Mouse (Mus musculus): ENCODE data around the gene Ctsd. TPM values are rescaled to one million over a fixed set of nuclear protein-coding genes. Genes with fewer than 3 reads are reported as not detected.
"Not testable (repeated sequence)": the region's sequence is repeated elsewhere in the genome, so short reads cannot be mapped to it uniquely, and the experiment has no call there.

Ctsd gene
- polyA plus RNA-seq, 1 experiment from 2014 or later = 145 TPM

DNA sequence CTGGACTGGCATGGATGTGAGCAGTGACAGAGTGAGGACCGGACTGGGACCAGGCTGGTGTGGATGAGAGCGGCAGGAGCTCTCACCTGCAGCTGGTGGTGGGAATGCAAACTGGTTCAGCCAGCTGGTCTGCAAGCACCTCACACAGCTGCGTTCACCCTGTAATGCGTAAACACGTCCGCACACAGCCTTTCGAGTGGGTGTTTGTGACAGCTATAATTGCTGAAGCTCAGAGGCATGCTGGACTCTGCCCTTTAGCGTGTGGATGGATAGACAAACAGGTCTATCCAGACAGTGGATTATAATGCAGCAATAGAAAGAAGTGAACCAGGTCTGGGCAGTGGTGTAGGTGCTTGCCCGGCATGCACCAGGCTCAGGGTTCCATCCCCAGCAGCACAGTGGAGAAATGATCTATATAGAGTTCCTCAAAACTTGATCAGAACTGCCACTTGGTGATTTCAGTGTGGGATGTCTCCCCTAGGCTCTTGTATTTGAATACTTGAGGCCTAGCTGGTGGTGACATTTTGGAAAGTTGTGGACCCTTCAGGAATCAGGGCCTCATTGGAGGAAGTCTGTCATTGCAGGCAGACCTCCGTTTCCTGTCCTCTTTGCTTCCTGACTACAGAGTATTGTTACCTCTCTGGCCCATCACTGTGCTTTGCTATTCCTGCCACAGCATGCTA is 46.1 kb downstream of the Ctsd start:
- no peaks in the 10 kb centered on the region for H3K36me3 ChIP-seq
- 82% methylated on average over 10 of the region's 10 CpGs for WGBS
- H3K27ac ChIP-seq (replicated peaks) = no peak overlapping the region
- H3K27me3 ChIP-seq (ENCODE audit: low read depth, poor library complexity, severe bottlenecking) = peaks cover 6% of the 10 kb centered on the region; the same call in 1 of the 2 replicates
- DNase-seq (ENCODE audit: low spot score) = no peak
- H3K4me1 ChIP-seq = 0 out of 2 replicates have a peak, but pooled peaks cover 4% of the 10 kb centered on the region
- no peak overlapping the region for H3K4me3 ChIP-seq
- no peaks in the 10 kb centered on the region for H3K9me3 ChIP-seq (replicated peaks)

DNA sequence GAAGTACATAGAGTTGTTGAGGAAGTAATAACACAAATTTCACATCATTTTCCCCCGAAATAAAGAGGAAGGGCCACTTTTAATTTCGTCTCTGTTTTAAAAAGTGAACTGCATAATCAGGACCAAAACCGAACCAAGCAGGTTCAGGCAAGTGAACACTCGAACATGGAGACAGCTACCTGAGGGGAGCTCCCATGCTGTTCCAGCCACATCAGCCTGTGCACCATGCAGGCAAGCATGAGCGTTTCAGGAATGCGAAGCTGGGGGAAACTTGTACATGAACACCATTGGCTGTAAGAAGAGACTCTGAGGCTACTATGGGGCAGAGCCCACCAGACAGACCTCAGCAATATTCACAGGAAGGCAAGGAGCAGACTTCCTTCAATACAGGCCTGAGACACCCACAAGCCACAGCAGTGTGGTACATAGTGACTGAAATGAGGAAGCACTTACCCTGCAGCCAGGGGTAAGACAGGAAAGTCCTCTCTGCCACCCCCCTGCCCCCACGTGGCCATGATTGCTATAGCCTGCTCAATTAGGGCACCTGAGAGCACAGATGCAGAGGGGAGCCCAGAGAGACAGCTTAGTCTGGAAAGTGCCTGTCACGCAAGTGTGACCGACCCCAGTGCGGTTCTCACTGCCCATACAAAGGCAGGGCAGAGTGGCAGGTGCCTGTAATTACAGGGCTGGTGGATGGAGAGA is 47.4 kb downstream of the Ctsd start:
- peaks cover 5% of the 10 kb centered on the region; the same call in 1 of the 2 replicates for H3K4me1 ChIP-seq
- no peaks in the 10 kb centered on the region for H3K36me3 ChIP-seq
- 0 out of 2 replicates have a peak overlapping the region, but pooled peaks have one; percentile 28 for H3K27ac ChIP-seq (replicated peaks)
- DNase-seq (ENCODE audit: low spot score) = no peak
- H3K27me3 ChIP-seq (ENCODE audit: low read depth, poor library complexity, severe bottlenecking) = peaks cover 6% of the 10 kb centered on the region; the same call in 1 of the 2 replicates
- H3K4me3 ChIP-seq = no peak overlapping the region
- H3K9me3 ChIP-seq (replicated peaks) = no peaks in the 10 kb centered on the region
- WGBS = 62% methylated on average over 10 of the region's 10 CpGs

DNA sequence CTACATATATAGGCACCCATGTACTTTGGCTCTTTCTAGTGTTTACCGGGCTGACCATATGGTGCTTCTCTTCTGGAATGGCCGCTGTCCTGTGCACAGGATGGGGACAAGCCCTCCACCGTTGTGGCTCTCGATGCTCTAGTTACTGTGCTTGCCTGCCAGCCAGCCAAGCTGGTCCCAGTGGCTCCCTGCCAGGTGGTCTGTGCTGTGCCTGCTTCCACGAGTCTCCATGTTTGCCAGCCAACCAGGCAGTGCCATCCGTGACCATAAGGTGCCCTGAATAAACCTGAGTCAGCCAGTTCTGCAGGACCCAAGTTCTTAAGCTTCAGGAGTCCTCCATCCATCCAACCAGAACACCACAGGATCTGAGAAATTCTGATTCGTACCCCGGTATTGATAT is 52.7 kb downstream of the Ctsd start:
- H3K36me3 ChIP-seq = no peaks in the 10 kb centered on the region
- 80% methylated on average over 8 of the region's 8 CpGs for WGBS
- no peaks in the 10 kb centered on the region for H3K9me3 ChIP-seq (replicated peaks)
- H3K4me3 ChIP-seq = no peak overlapping the region
- no peak for DNase-seq (ENCODE audit: low spot score)
- H3K4me1 ChIP-seq = peaks cover 8% of the 10 kb centered on the region
- no peaks in the 10 kb centered on the region for H3K27me3 ChIP-seq (ENCODE audit: low read depth, poor library complexity, severe bottlenecking)
- no peak overlapping the region for H3K27ac ChIP-seq (replicated peaks)

DNA sequence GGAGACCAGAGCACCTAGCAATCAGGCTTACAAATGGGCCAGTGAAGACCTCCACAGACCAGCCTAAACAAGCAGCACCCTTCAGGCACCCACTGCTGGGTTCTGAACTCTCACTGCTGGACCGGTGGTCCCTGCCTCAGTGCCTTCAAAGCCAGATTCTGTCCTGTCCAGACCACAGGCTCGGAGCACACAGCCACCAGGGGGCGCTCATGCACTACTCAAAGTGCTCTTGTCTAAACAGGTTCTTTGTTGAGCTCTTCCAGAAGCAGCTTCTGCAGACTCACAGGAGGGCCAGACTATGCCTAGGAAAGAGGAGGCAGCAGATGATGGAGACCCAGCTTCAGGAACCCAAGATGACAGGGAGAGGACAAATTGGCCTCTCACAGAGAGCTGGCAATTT is 53.6 kb downstream of the Ctsd start:
- Histone ChIP-seq H3K4me3 (no peak overlapping the region), H3K4me1 (peaks cover 15% of the 10 kb centered on the region), H3K27me3 (ENCODE audit: low read depth, poor library complexity, severe bottlenecking) (no peaks in the 10 kb centered on the region), H3K27ac (replicated peaks) (peak overlapping the region; percentile 64), H3K9me3 (replicated peaks) (no peaks in the 10 kb centered on the region), H3K36me3 (no peaks in the 10 kb centered on the region)
- DNase-seq (ENCODE audit: low spot score) = peak; percentile 90
- WGBS = 3% methylated on average over 3 of the region's 3 CpGs

DNA sequence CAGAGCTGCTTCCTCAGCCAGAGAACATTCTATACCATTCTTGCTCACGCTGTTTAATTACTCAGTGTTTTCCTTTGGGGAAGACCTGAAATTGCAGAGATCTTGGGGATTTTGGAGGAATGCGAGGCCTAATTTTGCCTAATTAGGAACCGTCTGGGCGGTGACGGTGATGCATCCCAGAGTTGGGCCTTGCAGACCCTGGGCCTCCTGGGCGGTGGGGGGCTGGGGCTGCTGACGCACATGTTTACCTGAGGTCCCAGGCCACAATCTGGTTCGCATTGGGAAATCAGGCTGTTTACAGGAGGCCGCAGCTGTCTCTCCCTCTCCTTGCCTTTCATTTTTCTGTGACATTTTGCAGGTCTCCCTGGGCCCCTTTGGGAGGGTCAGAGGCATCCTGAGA is 55.1 kb downstream of the Ctsd start:
- 73% methylated on average over 5 of the region's 9 CpGs for WGBS
- H3K36me3 ChIP-seq = not testable (repeated sequence)

DNA sequence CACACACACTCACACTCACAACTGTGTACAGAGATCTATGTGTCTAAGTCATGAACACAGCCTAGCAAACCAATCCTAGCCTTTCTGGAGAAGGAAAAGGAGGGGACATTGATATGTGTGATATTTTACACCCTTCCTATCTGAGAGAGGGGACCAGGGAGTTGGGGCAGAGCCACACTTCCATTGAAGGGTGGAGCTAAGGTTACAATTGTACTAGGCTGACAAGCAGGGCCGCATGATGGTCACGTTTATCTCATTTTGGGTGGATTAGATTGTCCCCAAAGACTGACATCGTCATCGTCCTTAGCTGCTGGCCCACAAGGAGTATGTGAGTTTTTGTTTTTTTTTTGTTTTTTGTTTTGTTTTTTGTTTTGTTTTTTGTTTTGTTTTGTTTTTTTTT is 56.6 kb downstream of the Ctsd start:
- Histone ChIP-seq H3K4me3 (no peak overlapping the region), H3K4me1 (peaks cover 27% of the 10 kb centered on the region), H3K27ac (replicated peaks) (no peak overlapping the region), H3K27me3 (ENCODE audit: low read depth, poor library complexity, severe bottlenecking) (no peaks in the 10 kb centered on the region), H3K9me3 (replicated peaks) (no peaks in the 10 kb centered on the region), H3K36me3 (no peaks in the 10 kb centered on the region)
- WGBS = 85% methylated on average over 4 of the region's 4 CpGs
- DNase-seq (ENCODE audit: low spot score) = no peak

More for the DNA sequence above, 55.1 kb downstream of the Ctsd start:
- not testable (repeated sequence) for H3K4me3 ChIP-seq; H3K27me3 ChIP-seq (ENCODE audit: low read depth, poor library complexity, severe bottlenecking); H3K27ac ChIP-seq (replicated peaks); DNase-seq (ENCODE audit: low spot score); H3K9me3 ChIP-seq (replicated peaks)
- H3K4me1 ChIP-seq = peaks cover 27% of the 10 kb centered on the region

DNA sequence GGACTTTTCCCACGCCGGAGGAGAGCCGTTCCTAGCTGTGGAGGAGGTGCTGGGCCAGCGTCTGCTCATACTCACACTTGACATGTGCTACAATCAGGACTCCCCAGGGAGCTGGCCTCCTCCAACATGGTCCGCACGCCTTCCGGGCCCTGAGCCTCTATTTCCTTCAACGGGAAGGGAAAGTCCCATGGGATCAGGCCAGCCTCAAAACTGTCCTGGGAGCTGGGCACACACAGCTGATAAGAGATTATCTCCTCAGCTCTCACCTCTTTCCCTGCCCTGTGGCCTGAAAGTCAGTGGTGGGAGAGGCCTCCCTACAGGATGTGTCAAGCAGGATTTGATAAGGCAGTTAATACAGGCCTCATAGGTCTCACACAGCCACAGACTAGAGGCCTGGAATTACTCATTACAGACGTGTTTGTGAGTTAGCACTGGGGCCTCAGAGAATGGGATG is 57.5 kb downstream of the Ctsd start:
- peaks cover 25% of the 10 kb centered on the region for H3K4me1 ChIP-seq
- H3K27me3 ChIP-seq (ENCODE audit: low read depth, poor library complexity, severe bottlenecking) = no peaks in the 10 kb centered on the region
- no peak overlapping the region for H3K4me3 ChIP-seq
- DNase-seq (ENCODE audit: low spot score) = no peak
- 79% methylated on average over 9 of the region's 9 CpGs for WGBS
- H3K9me3 ChIP-seq (replicated peaks) = no peaks in the 10 kb centered on the region
- no peaks in the 10 kb centered on the region for H3K36me3 ChIP-seq
- H3K27ac ChIP-seq (replicated peaks) = 0 out of 2 replicates have a peak overlapping the region, but pooled peaks have one; percentile 17

DNA sequence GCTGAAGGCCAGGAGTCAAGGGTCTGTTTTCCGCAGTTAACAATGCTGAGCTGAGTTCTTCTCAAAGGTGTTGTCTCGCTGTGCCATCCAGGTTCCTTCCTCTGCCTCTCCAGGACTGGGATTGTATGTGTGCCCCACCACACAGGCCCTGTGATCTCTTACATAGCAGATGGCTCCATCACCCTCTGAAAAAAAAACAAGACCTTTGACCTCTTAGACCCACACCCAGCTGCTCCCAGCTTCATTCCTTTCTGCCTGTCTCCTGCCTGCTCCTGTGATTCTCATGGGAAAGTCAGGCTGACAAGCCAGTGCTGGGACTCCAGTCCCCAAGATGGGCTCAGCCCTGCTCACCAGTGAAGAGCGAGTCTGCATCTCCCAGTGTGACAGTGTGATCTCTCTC is 59.3 kb downstream of the Ctsd start:
- Histone ChIP-seq H3K27me3 (ENCODE audit: low read depth, poor library complexity, severe bottlenecking) (no peaks in the 10 kb centered on the region), H3K4me1 (peaks cover 23% of the 10 kb centered on the region), H3K36me3 (no peaks in the 10 kb centered on the region), H3K27ac (replicated peaks) (peak overlapping the region; percentile 68), H3K9me3 (replicated peaks) (no peaks in the 10 kb centered on the region), H3K4me3 (no peak overlapping the region)
- DNase-seq (ENCODE audit: low spot score) = peak; percentile 25
- WGBS = 53% methylated on average over 3 of the region's 3 CpGs

DNA sequence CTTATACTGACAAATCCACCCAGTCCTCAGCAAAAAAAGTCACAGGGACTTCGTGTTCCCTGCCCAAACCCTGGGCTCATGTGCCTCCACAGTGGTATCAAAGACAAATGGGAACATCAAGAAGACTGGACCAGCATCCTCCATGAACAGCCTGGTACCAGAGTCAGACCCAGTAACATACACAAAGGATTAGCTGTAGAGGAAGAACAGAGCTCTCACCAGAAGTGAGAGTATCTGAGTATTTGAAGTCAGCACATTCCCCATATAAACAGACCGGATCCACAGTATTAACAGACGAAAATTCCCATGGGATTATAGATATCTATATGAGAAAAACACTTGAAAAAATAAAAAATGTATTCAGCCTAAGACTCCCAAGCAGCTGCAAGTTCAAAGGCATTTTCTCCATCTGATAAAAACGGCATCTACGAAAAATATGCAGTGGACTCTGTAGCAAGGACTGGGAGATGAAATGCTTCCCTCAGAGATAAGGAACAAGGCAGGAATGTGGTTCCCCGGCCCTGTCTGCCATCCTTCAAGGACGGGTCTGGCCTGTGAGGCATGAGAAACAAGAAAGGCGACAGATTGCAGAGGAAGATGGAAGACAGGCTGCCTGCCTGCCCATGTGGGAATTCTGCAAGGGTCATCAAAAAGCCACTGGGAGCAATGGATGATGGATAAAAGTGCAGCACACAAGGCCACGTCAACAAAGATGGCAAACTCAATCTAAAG is 61.0 kb downstream of the Ctsd start:
- 79% methylated on average over 9 of the region's 9 CpGs for WGBS
- Histone ChIP-seq H3K4me3 (no peak overlapping the region), H3K9me3 (replicated peaks) (no peaks in the 10 kb centered on the region), H3K27me3 (ENCODE audit: low read depth, poor library complexity, severe bottlenecking) (no peaks in the 10 kb centered on the region), H3K36me3 (no peaks in the 10 kb centered on the region), H3K27ac (replicated peaks) (0 out of 2 replicates have a peak overlapping the region, but pooled peaks have one; percentile 1), H3K4me1 (peaks cover 25% of the 10 kb centered on the region)
- DNase-seq (ENCODE audit: low spot score) = no peak

Other genes starting within 250 kb of the Ctsd start
- not detected in 2 replicates for gene Gm45337, start 243.4 kb downstream of the Ctsd start, polyA plus RNA-seq (2016; fragmentation: Nextera tagmentation; extraction: Ambion mirVana)
- gene Gm29735, start 230.9 kb downstream of the Ctsd start, polyA plus RNA-seq (2016; fragmentation: Nextera tagmentation; extraction: Ambion mirVana) = not detected in 2 replicates
- gene Gm4553, start 222.3 kb downstream of the Ctsd start, polyA plus RNA-seq (2016; fragmentation: Nextera tagmentation; extraction: Ambion mirVana) = not detected in 2 replicates
- not detected in 2 replicates for gene Krtap5-2, start 212.0 kb downstream of the Ctsd start, polyA plus RNA-seq (2016; fragmentation: Nextera tagmentation; extraction: Ambion mirVana)
- not detected in 2 replicates for gene Gm10153, start 197.6 kb downstream of the Ctsd start, polyA plus RNA-seq (2016; fragmentation: Nextera tagmentation; extraction: Ambion mirVana)
- gene Krtap5-3, start 186.7 kb downstream of the Ctsd start, polyA plus RNA-seq (2016; fragmentation: Nextera tagmentation; extraction: Ambion mirVana) = not detected in 2 replicates
- not detected in 2 replicates for gene Gm7579, start 176.2 kb downstream of the Ctsd start, polyA plus RNA-seq (2016; fragmentation: Nextera tagmentation; extraction: Ambion mirVana)
- gene Krtap5-5, start 158.1 kb downstream of the Ctsd start, polyA plus RNA-seq (2016; fragmentation: Nextera tagmentation; extraction: Ambion mirVana) = not detected in 2 replicates
- not detected in 2 replicates for gene Gm40460, start 147.0 kb downstream of the Ctsd start, polyA plus RNA-seq (2016; fragmentation: Nextera tagmentation; extraction: Ambion mirVana)
- gene Gm2431, start 129.7 kb downstream of the Ctsd start, polyA plus RNA-seq (2016; fragmentation: Nextera tagmentation; extraction: Ambion mirVana) = not detected in 2 replicates
- gene Gm4559, start 113.7 kb downstream of the Ctsd start, polyA plus RNA-seq (2016; fragmentation: Nextera tagmentation; extraction: Ambion mirVana) = not detected in 2 replicates
- gene Krtap5-1, start 90.9 kb downstream of the Ctsd start, polyA plus RNA-seq (2016; fragmentation: Nextera tagmentation; extraction: Ambion mirVana) = not detected in 2 replicates
- not detected in 2 replicates for gene Krtap5-4, start 84.5 kb downstream of the Ctsd start, polyA plus RNA-seq (2016; fragmentation: Nextera tagmentation; extraction: Ambion mirVana)
- gene Ifitm10, start 14.3 kb downstream of the Ctsd start, polyA plus RNA-seq (2016; fragmentation: Nextera tagmentation; extraction: Ambion mirVana) = 0.41 and 0.50 TPM in 2 replicates
- gene Gm49369, start 5.4 kb downstream of the Ctsd start, polyA plus RNA-seq (2016; fragmentation: Nextera tagmentation; extraction: Ambion mirVana) = 0.75 TPM in 1 of 2 replicates, not detected in the other
- 0.34 TPM in 1 of 2 replicates, not detected in the other for gene Syt8, start 46.8 kb upstream of the Ctsd start, polyA plus RNA-seq (2016; fragmentation: Nextera tagmentation; extraction: Ambion mirVana)
- 0.52 and 1.5 TPM in 2 replicates for gene Tnni2, start 53.8 kb upstream of the Ctsd start, polyA plus RNA-seq (2016; fragmentation: Nextera tagmentation; extraction: Ambion mirVana)
- gene Lsp1, start 72.8 kb upstream of the Ctsd start, polyA plus RNA-seq (2016; fragmentation: Nextera tagmentation; extraction: Ambion mirVana) = 14.2 and 15.0 TPM in 2 replicates
- 1.9 TPM in 2 replicates for gene Tnnt3, start 110.8 kb upstream of the Ctsd start, polyA plus RNA-seq (2016; fragmentation: Nextera tagmentation; extraction: Ambion mirVana)
- 15.8 and 20.3 TPM in 2 replicates for gene Mrpl23, start 144.6 kb upstream of the Ctsd start, polyA plus RNA-seq (2016; fragmentation: Nextera tagmentation; extraction: Ambion mirVana)